31 mouse cellular contexts compared by ENCODE assay signal in genomic region chr2:119242548-119242947, GRCm38 (mm10). TPM values are rescaled to one million over a fixed set of nuclear protein-coding genes. Genes with fewer than 3 reads are reported as not detected.
DNase-seq lines count a peak whose midpoint lies in the region; ATAC-seq and TF ChIP-seq lines count a peak whose summit lies in the region.
"Had no signal": no experiment of that assay in that cellular context is flagged by ENCODE, and none has a peak within 500 bp of the region (broad histone marks: within the 10 kb centered on the region; RNA-seq: fewer than 3 reads in every experiment).

No protein-coding gene starts in this region.

- H3K9ac ChIP-seq in intestine, embryonic 15.5 days, result no peak overlapping the region
- H3K9ac ChIP-seq: forebrain, embryonic 15.5 days had no signal

- no peak for TF ChIP-seq POLR2A in kidney, adult 2 months (IDR thresholded peaks at IDR 0.05; ENCODE audit: low read depth, low read length)

- no peak for ATAC-seq in intestine, embryonic 15.5 days
- ATAC-seq: forebrain, embryonic 15.5 days; hindbrain, postnatal 0 days; lung, postnatal 0 days had no signal

- H3K27ac ChIP-seq in intestine, embryonic 15.5 days, result no peak overlapping the region
- H3K27ac ChIP-seq in kidney, adult 2 months (ENCODE audit: insufficient read depth, low read depth, low read length), result no peak overlapping the region
- H3K27ac ChIP-seq: embryonic facial prominence, embryonic 10.5 days; forebrain, embryonic 15.5 days; heart, embryonic 10.5 days; hindbrain, postnatal 0 days; midbrain, embryonic 10.5 days; stomach, postnatal 0 days had no signal

- no peak for TF ChIP-seq CTCF in kidney, adult 2 months (conservative IDR thresholded peaks at IDR 0.05; ENCODE audit: insufficient read depth, insufficient read length, low read depth, low read length)

- H3K4me3 ChIP-seq in intestine, embryonic 15.5 days (replicated peaks), result no peak overlapping the region
- H3K4me3 ChIP-seq in kidney, adult 2 months (ENCODE audit: insufficient read depth, low read depth, low read length), result no peak overlapping the region
- H3K4me3 ChIP-seq: embryonic facial prominence, embryonic 10.5 days; forebrain, embryonic 15.5 days; heart, embryonic 10.5 days; midbrain, embryonic 10.5 days had no signal

- no peaks in the 10 kb centered on the region for H3K36me3 ChIP-seq in intestine, embryonic 15.5 days
- no peaks in the 10 kb centered on the region; the same call in 1 of the 2 replicates for H3K36me3 ChIP-seq in kidney, adult 2 months (ENCODE audit: control insufficient read depth, insufficient read depth, low read length)
- H3K36me3 ChIP-seq: forebrain, embryonic 15.5 days; G1E; heart, embryonic 10.5 days; midbrain, embryonic 10.5 days had no signal

- peaks cover 12% of the 10 kb centered on the region; the same call in 1 of the 2 replicates for H3K4me1 ChIP-seq in intestine, embryonic 15.5 days (replicated peaks)
- H3K4me1 ChIP-seq in kidney, adult 2 months (ENCODE audit: control insufficient read depth, insufficient read depth, low read length), result peaks cover 20% of the 10 kb centered on the region; the same call in 1 of the 2 replicates

- no peaks in the 10 kb centered on the region for H3K9me3 ChIP-seq in intestine, embryonic 15.5 days
- H3K9me3 ChIP-seq: embryonic facial prominence, embryonic 10.5 days; forebrain, embryonic 15.5 days; G1E; heart, embryonic 10.5 days; midbrain, embryonic 10.5 days had no signal

- WGBS in intestine, embryonic 15.5 days, result 47% methylated on average over 9 of the region's 9 CpGs
- WGBS in kidney, adult 2 months, result 35% methylated on average over 9 of the region's 9 CpGs

- peak; percentile 86 for DNase-seq in kidney, adult 2 months
- peak; percentile 59 for DNase-seq in kidney, postnatal 10 days
- peak; percentile 64 for DNase-seq in yolk sac, embryonic 10.5 days (ENCODE audit: low spot score)
- DNase-seq in urinary bladder, postnatal 14 days (ENCODE audit: low spot score), result no peak
- no peak for DNase-seq in adrenal gland, postnatal 4 days (ENCODE audit: low spot score in 2 of 2)
- DNase-seq in c-Kit-positive CD71-positive TER-119-positive erythroid progenitor cells, embryonic 14.5 days (ENCODE audit: low spot score), result no peak
- DNase-seq: adrenal gland, postnatal 14 days; B cell, adult 2 months; cerebellum, postnatal 10 days; thymus, adult 2 months; thymus, postnatal 4 days had no signal

- H3K27me3 ChIP-seq in intestine, embryonic 15.5 days (replicated peaks), result peaks cover 19% of the 10 kb centered on the region
- no peaks in the 10 kb centered on the region for H3K27me3 ChIP-seq in kidney, adult 2 months (replicated peaks; ENCODE audit: control insufficient read depth, insufficient read depth, low read length)

- H3K4me2 ChIP-seq in intestine, embryonic 15.5 days (replicated peaks), result peak overlapping the region; percentile 16; the same call in 1 of the 2 replicates
- H3K4me2 ChIP-seq: forebrain, embryonic 15.5 days had no signal

RNA-seq across cellular contexts. Expression of gene Spint1, which starts 5.4 kb away (rescaled TPM):
- polyA plus RNA-seq in intestine, embryonic 15.5 days (2015; fragmentation: Nextera tagmentation; extraction: Ambion mirVana), result 96.1 and 108 TPM in 2 replicates
- 86.7 and 91.1 TPM in 2 replicates for polyA plus RNA-seq in kidney, adult 2 months (2012; rRNA removed)
- total RNA-seq in adrenal gland, postnatal 4 days (2021), result 10 to 100 TPM in 1 of 2 experiments, 1 to 10 TPM in 1; 8.2 to 17.6 TPM
- total RNA-seq: CH12.LX had no signal
- polyA plus RNA-seq: G1E had no signal

RNA-seq across cellular contexts. Expression of gene Ppp1r14d, which starts 12.8 kb away (rescaled TPM):
- 15.2 and 18.1 TPM in 2 replicates for polyA plus RNA-seq in intestine, embryonic 15.5 days (2015; fragmentation: Nextera tagmentation; extraction: Ambion mirVana)
- polyA plus RNA-seq in kidney, adult 2 months (2012; rRNA removed), result 1.6 and 1.9 TPM in 2 replicates
- total RNA-seq in adrenal gland, postnatal 4 days (2021), result not detected
- total RNA-seq: adrenal gland, postnatal 14 days; CH12.LX; G1E; gastrocnemius, adult 8-10 months; granulocyte monocyte progenitor cell, adult 5-6 weeks; hematopoietic stem cell, adult 5-6 weeks; hindbrain, postnatal 0 days; layer of hippocampus, postnatal 10 days; left cerebral cortex, adult 8-10 months; liver, adult 2 months had no signal
- polyA plus RNA-seq: brain, embryonic 14.5 days; cortical plate, adult 2 months; forebrain, embryonic 15.5 days; G1E; heart, postnatal 0 days; hindbrain, postnatal 0 days; liver, embryonic 16.5 days; midbrain, embryonic 10.5 days had no signal

RNA-seq across cellular contexts. Expression of gene Rhov, which starts 28.5 kb away (rescaled TPM):
- polyA plus RNA-seq in intestine, embryonic 15.5 days (2015; fragmentation: Nextera tagmentation; extraction: Ambion mirVana), result 5.2 and 7.1 TPM in 2 replicates
- 5.9 and 7.8 TPM in 2 replicates for polyA plus RNA-seq in kidney, adult 2 months (2012; rRNA removed)
- under 1 TPM; 0.62 to 0.76 TPM for total RNA-seq in adrenal gland, postnatal 4 days (2021)
- total RNA-seq: adrenal gland, postnatal 14 days; gastrocnemius, adult 8-10 months; hematopoietic stem cell, adult 5-6 weeks; liver, adult 2 months had no signal
- polyA plus RNA-seq: G1E; heart, postnatal 0 days; liver, adult 2 months had no signal

RNA-seq across cellular contexts. Expression of gene Dnajc17, which starts 34.0 kb away (rescaled TPM):
- polyA plus RNA-seq in intestine, embryonic 15.5 days (2015; fragmentation: Nextera tagmentation; extraction: Ambion mirVana), result 15.9 and 18.5 TPM in 2 replicates
- polyA plus RNA-seq in kidney, adult 2 months (2012; rRNA removed), result 3.4 and 4.6 TPM in 2 replicates
- total RNA-seq in adrenal gland, postnatal 4 days (2021), result 10 to 100 TPM; 24.4 to 26.0 TPM

RNA-seq across cellular contexts. Expression of gene Zfyve19, which starts 34.1 kb away (rescaled TPM):
- 59.3 and 64.9 TPM in 2 replicates for polyA plus RNA-seq in intestine, embryonic 15.5 days (2015; fragmentation: Nextera tagmentation; extraction: Ambion mirVana)
- 39.1 and 43.2 TPM in 2 replicates for polyA plus RNA-seq in kidney, adult 2 months (2012; rRNA removed)
- 10 to 100 TPM; 38.8 to 43.2 TPM for total RNA-seq in adrenal gland, postnatal 4 days (2021)

Comparison
In these comparisons a context has a peak if more than half of its experiments do, and no peak if none do; other contexts are left out.
1. DNase-seq: peak in kidney, adult 2 months (single experiment), kidney, postnatal 10 days (single experiment) and yolk sac, embryonic 10.5 days (single experiment); none in urinary bladder, postnatal 14 days (single experiment), adrenal gland, postnatal 4 days (0 of 2) and c-Kit-positive CD71-positive TER-119-positive erythroid progenitor cells, embryonic 14.5 days (single experiment).